Mouse (Mus musculus) bone marrow macrophage, adult 2 months (primary cell): ENCODE measurements around the gene Tbxas1.

Experiments used
- CTCF ChIP-seq: IDR thresholded peaks from 2 replicates; pipeline ENCODE4 v1.5.1; 2012; ENCODE audit warnings: low read depth, mild to moderate bottlenecking, low read length, moderate library complexity
- POLR2A ChIP-seq: IDR thresholded peaks from 2 replicates; pipeline ENCODE4 v1.6.1; 2012; ENCODE audit warnings: mild to moderate bottlenecking, low read depth, low read length, borderline replicate concordance

DNA sequence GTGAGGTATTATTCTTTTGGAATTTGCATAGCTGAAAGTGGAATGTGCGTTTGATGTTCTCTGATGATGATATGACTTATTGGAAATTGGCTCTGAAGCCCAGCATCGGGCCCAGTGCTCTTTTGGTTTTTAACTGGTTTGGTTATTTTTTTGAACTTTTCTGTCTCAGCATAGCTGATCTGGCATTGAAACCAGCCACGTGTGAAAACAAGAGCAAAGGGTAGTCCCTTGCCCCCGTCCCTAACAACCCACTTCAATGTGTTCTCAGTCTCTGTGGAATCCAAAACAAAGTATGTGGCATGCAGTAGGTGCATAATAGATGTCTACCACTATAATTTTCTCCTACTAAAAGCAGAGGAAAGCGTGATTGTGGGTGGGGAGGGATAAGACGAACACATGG is 44.9 kb downstream of the Tbxas1 start:
- TF ChIP-seq POLR2A (no peak), CTCF (no peak)
